Mouse (Mus musculus) kidney, postnatal 0 days (tissue): ENCODE measurements around the gene Tom1l2. TPM values are rescaled to one million over a fixed set of nuclear protein-coding genes. Genes with fewer than 3 reads are reported as not detected.

ENCODE experiments used
- ATAC-seq: fragments of 200-750 bp; cut with Nextera tagmentation; replicated peaks from 2 replicates; pipeline ENCODE4 v1.8.0; 2017; ENCODE audit warnings: low read depth, moderate number of reproducible peaks, moderate TSS enrichment, moderate library complexity; ENCODE audit not compliant: low FRiP score
- DNase-seq: peaks from one replicate; pipeline ENCODE4 v3.0.0-alpha.2; 2016; ENCODE audit warnings: low spot score
- H3K27ac ChIP-seq: fragments of 300-500 bp; sonication (generic); 2 replicates; pipeline ENCODE4 v1.5.1; 2014; ENCODE audit warnings: mild to moderate bottlenecking
- H3K27me3 ChIP-seq: fragments of 300-500 bp; sonication (generic); 2 replicates; pipeline ENCODE4 v1.6.1; 2014; ENCODE audit warnings: low read length, mixed read lengths; ENCODE audit not compliant: insufficient read depth
- H3K36me3 ChIP-seq: fragments of 300-500 bp; sonication (generic); 2 replicates; pipeline ENCODE4 v1.6.1; 2014; ENCODE audit warnings: low read length, mixed read lengths; ENCODE audit not compliant: insufficient read depth
- H3K4me1 ChIP-seq: fragments of 300-500 bp; sonication (generic); replicated peaks from 2 replicates; pipeline ENCODE4 v1.6.1; 2014; ENCODE audit warnings: antibody characterized with exemption, low read length, mixed read lengths; ENCODE audit not compliant: insufficient read depth
- H3K4me2 ChIP-seq: fragments of 300-500 bp; sonication (generic); 2 replicates; pipeline ENCODE4 v1.6.1; 2014; ENCODE audit warnings: mild to moderate bottlenecking, low read length, moderate library complexity, mixed read lengths
- H3K4me3 ChIP-seq: fragments of 300-500 bp; sonication (generic); replicated peaks from 2 replicates; pipeline ENCODE4 v1.5.1; 2014; ENCODE audit warnings: low read depth, low read length
- H3K9ac ChIP-seq: fragments of 300-500 bp; sonication (generic); 2 replicates; pipeline ENCODE4 v1.6.1; 2014; ENCODE audit warnings: low read depth, low read length
- H3K9me3 ChIP-seq: fragments of 300-500 bp; sonication (generic); replicated peaks from 2 replicates; pipeline ENCODE4 v1.6.1; 2016; ENCODE audit warnings: low read length, inconsistent platforms, mixed read lengths
- CTCF ChIP-seq: IDR thresholded peaks from 2 replicates; pipeline ENCODE4 v1.5.1; 2016; ENCODE audit warnings: antibody characterized with exemption, low read depth, mild to moderate bottlenecking, moderate library complexity
- WGBS: fragments of 180-500 bp; shearing (Covaris S2); extraction: QIAGEN DNeasy Blood & Tissue Kit; methylation state at CpG from one replicate; pipeline ENCODE4 v1.1.7; 2014; 5-methylcytosine and 5-hydroxymethylcytosine counted together
- polyA plus RNA-seq: library from polyadenylated mRNA; unstranded; fragments of >200 nt; fragmentation: Nextera tagmentation; extraction: Ambion mirVana; gene quantifications from 2 replicates; pipeline ENCODE4 v1.2.1, GENCODE M21; 2015

The Tom1l2 gene
- polyA plus RNA-seq, 1 experiment from 2014 or later, result 27.9 TPM

DNA sequence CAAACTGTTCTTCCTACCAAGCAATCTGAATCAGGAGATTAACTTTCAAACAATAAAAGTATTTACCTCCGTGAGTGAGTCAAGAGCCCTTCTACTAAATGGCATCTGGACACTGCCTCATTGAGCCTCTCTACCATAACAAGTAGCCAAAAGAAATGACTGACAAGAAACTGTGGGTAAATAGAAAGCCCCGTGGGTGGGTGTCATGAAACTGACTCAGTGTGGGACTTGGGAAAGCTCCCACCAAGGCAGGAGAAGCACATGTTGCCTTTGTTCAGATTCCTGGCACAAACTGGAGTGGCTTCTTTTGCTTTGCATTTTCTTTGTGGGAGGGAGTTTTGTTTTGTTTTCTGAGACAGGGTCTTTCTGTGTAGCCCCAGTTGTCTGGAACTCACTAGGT, 16.9 kb downstream of the Tom1l2 start:
- DNase-seq (no peak), ATAC-seq (no peak)
- H3K36me3 ChIP-seq, result no peaks in the 10 kb centered on the region
- H3K27me3 ChIP-seq, result no peaks in the 10 kb centered on the region
- WGBS, result 81% methylated on average over 2 of the region's 2 CpGs
- H3K27ac ChIP-seq, result 0 out of 2 replicates have a peak overlapping the region, but pooled peaks have one; percentile 47
- H3K4me1 ChIP-seq, result peaks cover 5% of the 10 kb centered on the region; the same call in 1 of the 2 replicates
- H3K9ac ChIP-seq, result no peak overlapping the region
- H3K9me3 ChIP-seq, result no peaks in the 10 kb centered on the region
- no peak overlapping the region for H3K4me2 ChIP-seq
- no peak overlapping the region for H3K4me3 ChIP-seq
- no peak for TF ChIP-seq CTCF

DNA sequence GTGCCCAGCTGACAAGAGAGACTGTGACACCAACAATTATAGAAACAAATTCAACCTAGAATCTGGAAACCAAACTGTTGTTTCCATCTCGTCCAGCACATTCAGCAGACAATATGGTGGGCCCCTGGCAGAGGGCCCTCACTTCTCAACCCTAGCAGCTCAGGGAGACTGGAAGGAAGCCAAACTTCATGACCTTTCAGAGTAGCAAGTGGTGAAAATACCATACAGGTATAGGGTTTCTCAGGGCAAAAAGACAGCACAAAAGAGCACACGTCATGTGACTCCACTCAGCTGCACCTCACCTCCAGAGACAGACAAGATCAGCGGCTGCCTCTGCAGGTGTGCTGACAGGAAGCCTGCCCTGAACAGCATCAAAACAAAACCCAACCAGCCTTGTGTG, 18.6 kb downstream of the Tom1l2 start:
- no peak for DNase-seq
- WGBS, result 64% methylated on average over 3 of the region's 3 CpGs
- H3K36me3 ChIP-seq, result no peaks in the 10 kb centered on the region
- no peaks in the 10 kb centered on the region for H3K9me3 ChIP-seq
- no peak overlapping the region for H3K9ac ChIP-seq
- ATAC-seq, result no peak
- H3K27me3 ChIP-seq, result no peaks in the 10 kb centered on the region
- H3K4me2 ChIP-seq, result no peak overlapping the region
- peaks cover 5% of the 10 kb centered on the region; the same call in 1 of the 2 replicates for H3K4me1 ChIP-seq
- no peak for TF ChIP-seq CTCF
- no peak overlapping the region for H3K27ac ChIP-seq
- no peak overlapping the region for H3K4me3 ChIP-seq

DNA sequence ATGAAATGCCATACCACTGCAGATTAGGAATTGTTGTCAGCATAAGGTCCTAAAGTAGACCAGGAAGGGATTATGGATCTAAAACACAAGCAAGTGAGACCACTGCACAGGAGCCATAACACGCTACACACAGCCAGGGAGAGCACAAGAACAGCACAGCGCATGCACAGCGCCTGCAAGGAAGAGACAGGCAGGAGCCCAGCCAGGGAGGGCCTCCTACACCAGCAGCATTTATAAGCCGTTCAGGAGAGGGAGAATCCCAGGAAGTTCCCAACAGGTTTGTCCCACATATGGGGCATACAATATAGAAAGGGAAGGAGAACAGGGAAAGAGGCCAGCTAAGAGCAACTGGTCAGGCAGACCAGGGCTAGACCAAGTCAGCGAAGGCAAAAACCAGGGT, 19.2 kb downstream of the Tom1l2 start:
- no peak for ATAC-seq
- 71% methylated on average over 5 of the region's 5 CpGs for WGBS
- Histone ChIP-seq H3K4me2 (no peak overlapping the region), H3K4me3 (no peak overlapping the region), H3K36me3 (no peaks in the 10 kb centered on the region), H3K9me3 (no peaks in the 10 kb centered on the region), H3K4me1 (peaks cover 5% of the 10 kb centered on the region; the same call in 1 of the 2 replicates), H3K27ac (no peak overlapping the region), H3K27me3 (no peaks in the 10 kb centered on the region), H3K9ac (no peak overlapping the region)
- no peak for DNase-seq
- TF ChIP-seq CTCF, result no peak

GRCm38 (mm10) chr11:60330551-60330950, 22.2 kb downstream of the Tom1l2 start:
- WGBS, result 76% methylated on average over 4 of the region's 4 CpGs
- no peak for DNase-seq

DNA sequence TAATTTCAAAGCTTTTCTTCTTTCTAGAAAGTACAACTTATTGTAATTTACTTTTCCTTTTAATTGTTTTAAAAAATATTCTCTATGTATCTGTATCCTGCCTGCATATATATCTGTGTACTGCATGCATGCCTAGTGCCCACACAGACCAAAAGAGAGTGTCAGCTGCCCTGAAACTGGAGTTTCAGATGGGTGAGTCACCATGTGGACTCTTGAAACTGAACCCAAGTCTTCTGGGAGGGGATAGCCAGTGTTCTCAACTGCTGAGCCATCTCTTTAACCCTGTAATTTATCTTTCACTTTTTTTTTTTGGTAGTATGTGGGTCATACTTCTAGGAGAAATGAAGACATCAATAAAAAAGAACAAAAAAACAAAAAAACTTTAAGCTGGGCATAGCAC, 29.0 kb downstream of the Tom1l2 start:
- DNase-seq (no peak), ATAC-seq (no peak)
- no peak overlapping the region for H3K9ac ChIP-seq
- H3K27ac ChIP-seq, result no peak overlapping the region
- H3K4me2 ChIP-seq, result no peak overlapping the region
- no peaks in the 10 kb centered on the region for H3K27me3 ChIP-seq
- no peaks in the 10 kb centered on the region for H3K36me3 ChIP-seq
- no peak for TF ChIP-seq CTCF
- H3K4me1 ChIP-seq, result peaks cover 12% of the 10 kb centered on the region; the same call in 1 of the 2 replicates
- no peaks in the 10 kb centered on the region for H3K9me3 ChIP-seq
- H3K4me3 ChIP-seq, result no peak overlapping the region

More at GRCm38 (mm10) chr11:60330551-60330950, 22.2 kb downstream of the Tom1l2 start:
- H3K27ac ChIP-seq, result no peak overlapping the region
- no peak overlapping the region for H3K9ac ChIP-seq
- no peaks in the 10 kb centered on the region for H3K36me3 ChIP-seq
- TF ChIP-seq CTCF, result no peak
- no peak overlapping the region for H3K4me2 ChIP-seq
- no peaks in the 10 kb centered on the region for H3K27me3 ChIP-seq
- ATAC-seq, result no peak
- peaks cover 5% of the 10 kb centered on the region; the same call in 1 of the 2 replicates for H3K4me1 ChIP-seq
- no peaks in the 10 kb centered on the region for H3K9me3 ChIP-seq
- H3K4me3 ChIP-seq, result no peak overlapping the region

DNA sequence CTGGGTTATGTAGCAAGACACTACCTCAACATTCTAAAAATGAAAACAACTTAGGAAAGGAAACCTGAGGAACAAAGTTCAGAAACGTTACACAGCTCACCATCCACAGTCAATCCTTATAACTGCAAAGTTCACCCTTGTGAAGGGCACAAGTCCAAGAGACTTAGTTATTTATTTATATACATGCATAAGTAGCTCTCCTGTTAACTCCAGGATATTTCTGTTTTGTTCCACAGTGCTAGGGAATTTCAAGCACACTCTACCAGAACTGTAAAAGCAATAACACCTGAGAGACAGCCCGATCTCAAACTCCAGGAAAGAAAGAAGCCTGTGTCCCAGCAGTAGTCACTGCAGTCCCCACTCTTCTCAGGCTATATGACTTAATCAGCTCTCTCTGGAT, 31.3 kb downstream of the Tom1l2 start:
- no peak for ATAC-seq
- peak overlapping the region; percentile 81 for H3K27ac ChIP-seq
- no peak overlapping the region for H3K4me2 ChIP-seq

More for the DNA sequence above, 31.3 kb downstream of the Tom1l2 start:
- Histone ChIP-seq H3K4me1 (peaks cover 35% of the 10 kb centered on the region; the same call in 1 of the 2 replicates), H3K9ac (no peak overlapping the region), H3K9me3 (no peaks in the 10 kb centered on the region), H3K4me3 (no peak overlapping the region), H3K36me3 (no peaks in the 10 kb centered on the region), H3K27me3 (no peaks in the 10 kb centered on the region)
- WGBS, result 57% methylated on average over 2 of the region's 2 CpGs
- TF ChIP-seq CTCF, result no peak
- DNase-seq, result no peak
